Mouse (Mus musculus) forebrain, embryonic 16.5 days (tissue): ENCODE measurements around the gene Tysnd1. TPM values are rescaled to one million over a fixed set of nuclear protein-coding genes. Genes with fewer than 3 reads are reported as not detected.

Source experiments
- ATAC-seq: fragments of 200-750 bp; cut with Nextera tagmentation; 2 replicates; pipeline ENCODE4 v1.8.0; 2017; ENCODE audit warnings: mild to moderate bottlenecking, moderate library complexity
- H3K27ac ChIP-seq: fragments of 300-500 bp; sonication (generic); 2 replicates; pipeline ENCODE4 v1.5.1; 2014; ENCODE audit warnings: low read length, control low read depth
- H3K27me3 ChIP-seq: fragments of 300-500 bp; sonication (generic); replicated peaks from 2 replicates; pipeline ENCODE4 v1.6.1; 2014; ENCODE audit warnings: low read length; ENCODE audit not compliant: control insufficient read depth, insufficient read depth
- H3K36me3 ChIP-seq: fragments of 300-500 bp; sonication (generic); 2 replicates; pipeline ENCODE4 v1.6.1; 2014; ENCODE audit not compliant: control insufficient read depth, insufficient read depth
- H3K4me1 ChIP-seq: fragments of 300-500 bp; sonication (generic); replicated peaks from 2 replicates; pipeline ENCODE4 v1.6.1; 2014; ENCODE audit warnings: low read length; ENCODE audit not compliant: control insufficient read depth, insufficient read depth
- H3K4me2 ChIP-seq: fragments of 300-500 bp; sonication (generic); 2 replicates; pipeline ENCODE4 v1.6.1; 2014; ENCODE audit warnings: mild to moderate bottlenecking, low read length, control low read depth
- H3K4me3 ChIP-seq: fragments of 300-500 bp; sonication (generic); replicated peaks from 2 replicates; pipeline ENCODE4 v1.5.1; 2014; ENCODE audit warnings: mild to moderate bottlenecking, low read length, control low read depth
- H3K9ac ChIP-seq: fragments of 300-500 bp; sonication (generic); replicated peaks from 2 replicates; pipeline ENCODE4 v1.6.1; 2014; ENCODE audit warnings: low read depth, low read length, control low read depth
- H3K9me3 ChIP-seq: fragments of 300-500 bp; sonication (generic); 2 replicates; pipeline ENCODE4 v1.6.1; 2016; ENCODE audit warnings: low read length; ENCODE audit not compliant: control insufficient read depth
- WGBS: fragments of 180-500 bp; shearing (Covaris S2); extraction: QIAGEN DNeasy Blood & Tissue Kit; methylation state at CpG from one replicate; pipeline ENCODE4 v1.1.7; 2014; 5-methylcytosine and 5-hydroxymethylcytosine counted together
- polyA plus RNA-seq: library from polyadenylated mRNA; unstranded; fragments of >200 nt; fragmentation: Nextera tagmentation; extraction: Ambion mirVana; gene quantifications from 2 replicates; pipeline ENCODE4 v1.2.1, GENCODE M21; 2015

The Tysnd1 gene
- polyA plus RNA-seq = 20.2 and 22.4 TPM in 2 replicates

DNA sequence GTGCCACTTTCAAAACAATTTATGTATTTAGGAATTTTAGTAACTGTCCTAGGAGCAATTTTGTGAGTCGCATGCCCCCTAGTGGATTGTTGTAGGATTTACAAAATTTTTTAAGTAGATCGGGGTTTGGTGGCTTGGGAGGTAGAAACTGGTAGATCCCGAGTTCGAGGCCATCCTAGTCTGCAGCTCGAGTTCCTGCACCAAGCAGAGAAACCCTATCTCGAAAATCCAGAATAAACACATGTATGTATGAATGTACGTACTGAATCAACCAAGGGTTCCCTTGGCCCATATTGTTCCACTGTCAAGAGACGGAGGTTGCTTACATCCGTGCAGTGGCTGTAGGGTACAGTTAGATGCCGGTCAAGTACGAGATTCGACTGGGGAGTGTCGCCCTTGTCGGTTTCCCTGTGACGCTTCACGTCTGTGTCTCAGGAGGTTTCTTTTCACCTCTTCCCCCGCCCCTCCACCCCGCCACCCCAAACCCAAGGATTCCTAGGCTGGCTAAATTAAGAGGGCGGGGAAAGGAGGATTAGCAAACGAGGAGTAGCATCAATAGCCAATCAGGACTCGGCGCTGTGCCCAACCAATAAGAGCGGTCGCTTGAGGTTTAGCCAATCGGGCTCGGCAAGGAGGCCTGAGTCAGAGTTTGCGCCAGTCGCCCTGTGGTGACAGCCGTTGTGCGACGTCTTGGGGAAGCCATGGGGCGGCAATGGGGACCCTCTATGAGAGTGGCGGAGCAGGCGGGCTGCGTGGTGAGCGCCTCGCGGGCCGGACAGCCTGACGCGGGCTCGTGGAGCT lies at the start of gene Tysnd1:
Gene Tysnd1 (plus strand): TSS at position 645 of the 801 bp plus-strand sequence.
- peak within 1 kb of the TSS; percentile 62 for H3K27ac ChIP-seq
- H3K9me3 ChIP-seq = no peaks in the 10 kb centered on the region
- peak; percentile 98 for ATAC-seq
- H3K4me2 ChIP-seq = peak within 1 kb of the TSS; percentile 99
- H3K36me3 ChIP-seq = peaks cover 21% of the 10 kb centered on the region
- WGBS = under 1% methylated on average over 42 of the region's 42 CpGs
- peak within 1 kb of the TSS; percentile 88 for H3K4me3 ChIP-seq
- no peaks in the 10 kb centered on the region for H3K27me3 ChIP-seq
- peak within 1 kb of the TSS; percentile 82 for H3K9ac ChIP-seq
- H3K4me1 ChIP-seq = peaks cover 17% of the 10 kb centered on the region

DNA sequence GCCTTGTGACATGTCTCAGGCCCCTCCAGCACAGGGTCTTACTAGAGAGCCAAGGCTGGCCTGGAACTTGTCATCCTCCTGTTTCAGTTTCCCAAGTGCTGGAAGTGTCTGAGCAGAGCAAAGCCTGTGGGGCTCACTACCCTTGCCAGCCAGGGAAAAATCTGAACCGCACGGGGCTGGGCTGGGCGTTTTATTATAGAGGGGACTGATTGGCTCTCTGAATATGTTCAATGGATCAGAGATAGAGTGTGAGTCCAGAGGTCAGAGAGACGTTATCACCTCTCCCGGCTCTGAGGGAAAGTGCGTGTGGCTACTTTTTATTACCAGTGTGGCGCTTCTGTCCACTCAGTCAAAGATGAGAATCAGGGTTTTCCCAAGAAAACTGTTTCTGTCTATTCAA lies 48.8 kb upstream of the Tysnd1 start:
- Histone ChIP-seq H3K27ac (no peak overlapping the region), H3K9me3 (no peaks in the 10 kb centered on the region), H3K9ac (no peak overlapping the region), H3K4me3 (no peak overlapping the region), H3K4me2 (no peak overlapping the region), H3K4me1 (peaks cover 11% of the 10 kb centered on the region), H3K27me3 (no peaks in the 10 kb centered on the region), H3K36me3 (no peaks in the 10 kb centered on the region)
- 73% methylated on average over 7 of the region's 7 CpGs for WGBS
- ATAC-seq = no peak

DNA sequence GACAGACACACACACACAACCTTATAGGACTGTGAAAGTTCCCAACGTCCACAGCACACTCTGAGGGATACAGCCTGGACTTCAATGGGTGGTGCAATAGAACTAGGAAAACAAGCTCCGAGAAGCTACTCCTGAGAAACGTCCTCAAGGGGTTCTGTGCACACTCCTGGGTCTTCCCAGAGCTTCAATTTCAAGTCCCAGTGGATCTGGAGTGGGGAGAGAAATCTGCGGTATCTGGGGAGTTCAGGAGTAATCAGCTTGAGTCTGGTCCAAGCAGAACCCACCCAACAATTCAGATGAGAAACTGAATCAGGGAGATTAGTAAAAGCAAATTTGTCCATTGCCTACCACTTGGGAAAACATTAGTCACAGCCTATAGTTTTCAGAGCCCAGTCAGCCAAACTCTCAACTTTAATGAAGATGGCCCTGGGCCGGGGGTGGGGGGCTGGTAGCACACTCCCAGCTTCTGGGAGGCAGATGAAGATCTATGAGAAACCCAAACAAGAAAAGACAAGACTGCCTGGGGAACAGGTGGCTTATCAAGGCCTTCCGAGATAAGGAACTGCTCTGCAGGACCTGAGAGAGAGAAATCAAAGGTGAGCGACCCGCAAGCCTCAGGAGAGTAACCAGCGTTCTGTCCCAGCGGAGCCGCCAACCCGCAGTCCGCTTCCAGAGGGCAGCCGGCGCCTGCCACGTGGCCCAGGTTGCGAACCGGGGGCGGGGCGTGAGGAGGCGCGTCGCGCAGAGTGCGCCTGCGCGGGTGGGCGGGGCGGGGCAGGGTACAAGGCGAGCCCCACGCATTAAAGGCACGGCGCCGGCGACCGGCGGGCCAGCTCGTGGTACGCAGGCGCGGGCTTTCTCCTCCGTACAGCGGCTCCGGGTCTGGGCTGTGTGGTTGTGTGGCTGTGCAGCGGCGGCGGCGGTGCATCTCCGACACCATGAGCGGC lies 47.3 kb upstream of the Tysnd1 start, which contains the start of gene Ppa1:
Gene Ppa1 (plus strand): TSS at position 763 of the 947 bp plus-strand sequence.
- peak within 1 kb of the TSS; percentile 84 for H3K4me2 ChIP-seq
- H3K27me3 ChIP-seq = no peaks in the 10 kb centered on the region
- H3K36me3 ChIP-seq = 0 out of 2 replicates have a peak, but pooled peaks cover 3% of the 10 kb centered on the region
- H3K9me3 ChIP-seq = no peaks in the 10 kb centered on the region
- H3K27ac ChIP-seq = peak within 1 kb of the TSS; percentile 67
- H3K9ac ChIP-seq = peak within 1 kb of the TSS; percentile 83
- ATAC-seq = peak; percentile 99
- H3K4me3 ChIP-seq = peak within 1 kb of the TSS; percentile 80
- WGBS = 2% methylated on average over 49 of the region's 50 CpGs
- peaks cover 11% of the 10 kb centered on the region for H3K4me1 ChIP-seq

DNA sequence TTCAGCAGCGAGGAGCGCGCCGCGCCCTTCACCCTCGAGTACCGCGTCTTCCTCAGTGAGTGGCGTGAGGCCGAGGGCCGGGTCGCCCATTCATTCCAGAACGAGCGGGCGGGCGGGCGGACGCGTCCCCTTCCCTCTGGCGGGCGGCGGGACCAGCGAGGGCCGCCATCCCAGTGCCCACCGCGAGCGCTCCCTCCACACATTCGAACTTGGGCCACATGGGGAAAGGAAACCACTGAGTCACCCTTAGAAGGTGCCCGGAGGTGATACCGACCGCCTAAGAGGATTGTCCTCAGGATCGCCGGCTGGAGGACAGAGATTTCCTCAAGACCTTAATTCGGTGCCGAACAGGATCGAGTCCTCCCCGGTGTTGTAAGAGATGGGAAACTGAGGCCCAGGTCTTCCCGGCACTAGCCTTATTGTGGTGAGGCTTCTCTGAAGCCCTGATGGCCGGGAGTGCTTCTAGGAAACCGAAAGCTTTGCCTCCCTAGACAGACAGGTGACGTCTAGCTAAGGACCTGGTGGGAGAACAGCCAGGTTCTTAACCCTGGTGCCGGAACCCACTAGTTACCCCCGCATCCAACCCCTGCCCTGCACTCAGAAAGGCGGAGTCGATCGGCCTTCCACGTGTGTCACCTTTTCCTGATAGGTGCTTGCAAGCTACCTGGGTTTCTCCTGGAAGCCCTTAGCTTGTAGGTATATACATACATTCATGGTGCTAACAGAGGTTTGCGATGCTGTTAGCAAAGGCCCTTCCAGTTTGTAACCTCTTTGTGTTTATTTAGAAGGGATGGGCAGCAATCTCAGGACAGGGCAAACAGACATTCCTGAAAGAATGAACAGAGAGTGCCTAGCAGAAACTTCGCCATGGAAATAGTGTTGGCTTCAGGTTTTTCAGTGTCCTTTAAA lies 46.3 kb upstream of the Tysnd1 start:
- Histone ChIP-seq H3K27ac (peak overlapping the region; percentile 67), H3K4me1 (peaks cover 11% of the 10 kb centered on the region), H3K9me3 (no peaks in the 10 kb centered on the region), H3K9ac (peak overlapping the region; percentile 83), H3K4me2 (peak overlapping the region; percentile 68), H3K36me3 (0 out of 2 replicates have a peak, but pooled peaks cover 3% of the 10 kb centered on the region), H3K27me3 (no peaks in the 10 kb centered on the region), H3K4me3 (peak overlapping the region; percentile 80)
- peak; percentile 62 for ATAC-seq
- WGBS = 1% methylated on average over 48 of the region's 49 CpGs

DNA sequence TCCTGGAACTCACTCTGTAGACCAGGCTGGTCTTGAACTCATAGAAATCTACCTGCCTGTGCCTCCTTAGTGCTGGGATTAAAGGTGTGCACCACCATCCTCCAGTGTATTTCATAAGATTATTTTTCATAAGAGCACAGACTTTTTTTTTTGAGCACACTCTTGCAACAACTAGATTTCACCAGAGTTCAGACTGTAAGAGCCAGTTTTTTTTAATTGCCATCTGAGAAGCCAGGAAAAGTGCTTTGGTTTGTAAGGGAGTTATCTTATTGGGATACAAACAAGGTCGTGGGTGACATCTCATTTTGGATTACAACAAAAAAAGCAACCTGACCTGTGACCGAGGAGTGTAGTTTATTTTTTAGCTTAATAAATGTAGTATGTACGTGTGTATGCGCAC lies 41.2 kb upstream of the Tysnd1 start:
- Histone ChIP-seq H3K9ac (no peak overlapping the region), H3K27ac (no peak overlapping the region), H3K4me3 (no peak overlapping the region), H3K27me3 (no peaks in the 10 kb centered on the region), H3K9me3 (no peaks in the 10 kb centered on the region), H3K4me2 (no peak overlapping the region), H3K36me3 (peaks cover 7% of the 10 kb centered on the region; the same call in 1 of the 2 replicates), H3K4me1 (peaks cover 5% of the 10 kb centered on the region)
- ATAC-seq = no peak
- 95% methylated on average over 4 of the region's 4 CpGs for WGBS

DNA sequence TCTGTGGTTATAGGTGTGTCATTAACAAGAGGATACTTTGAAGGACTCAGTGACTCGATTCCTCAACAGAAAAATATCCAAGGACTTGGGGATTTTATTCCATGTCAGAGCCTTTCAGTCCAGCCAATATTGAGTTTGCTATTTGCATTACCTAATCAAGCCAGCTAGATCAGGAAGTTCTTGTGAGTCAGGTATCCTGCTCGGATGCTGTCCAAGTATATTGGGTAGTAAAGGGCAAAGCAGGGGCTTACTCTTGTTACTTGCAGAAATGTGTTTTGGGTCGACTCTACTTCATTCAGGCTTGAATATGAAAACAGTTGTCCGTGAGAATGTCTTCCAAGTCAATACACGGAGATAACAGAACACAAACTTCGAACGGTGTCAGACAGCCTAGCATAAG lies 40.6 kb upstream of the Tysnd1 start:
- ATAC-seq = no peak
- peaks cover 12% of the 10 kb centered on the region; the same call in 1 of the 2 replicates for H3K36me3 ChIP-seq

DNA sequence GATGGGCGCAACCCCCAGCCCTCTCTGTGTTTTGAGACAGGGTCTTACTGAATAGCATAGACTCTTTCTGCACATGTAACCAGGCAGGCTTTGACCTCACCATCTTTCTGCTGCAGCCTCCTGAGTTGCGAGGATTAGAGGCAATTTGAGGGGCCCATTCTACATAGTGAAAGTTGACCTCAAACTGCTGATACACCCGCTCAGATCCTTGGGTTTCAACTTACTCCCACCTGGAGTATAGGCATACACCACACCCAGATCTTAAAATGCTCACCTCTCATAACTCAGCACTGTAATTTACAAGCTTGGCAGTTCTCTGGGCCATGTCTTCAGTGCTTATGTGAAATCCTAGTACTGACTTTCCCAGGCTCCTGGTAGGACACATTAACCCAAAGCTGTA lies 40.1 kb upstream of the Tysnd1 start:
- WGBS = 90% methylated on average over 3 of the region's 3 CpGs
- H3K4me3 ChIP-seq = no peak overlapping the region
- ATAC-seq = no peak
- peaks cover 12% of the 10 kb centered on the region; the same call in 1 of the 2 replicates for H3K36me3 ChIP-seq
- no peaks in the 10 kb centered on the region for H3K27me3 ChIP-seq
- no peak overlapping the region for H3K4me2 ChIP-seq
- no peak overlapping the region for H3K27ac ChIP-seq
- no peaks in the 10 kb centered on the region; the same call in 1 of the 2 replicates for H3K4me1 ChIP-seq
- no peaks in the 10 kb centered on the region for H3K9me3 ChIP-seq
- no peak overlapping the region for H3K9ac ChIP-seq

More for the DNA sequence above, 40.6 kb upstream of the Tysnd1 start:
- no peaks in the 10 kb centered on the region for H3K27me3 ChIP-seq
- H3K27ac ChIP-seq = no peak overlapping the region
- H3K9ac ChIP-seq = no peak overlapping the region
- no peak overlapping the region for H3K4me3 ChIP-seq
- H3K9me3 ChIP-seq = no peaks in the 10 kb centered on the region
- 91% methylated on average over 7 of the region's 7 CpGs for WGBS
- no peaks in the 10 kb centered on the region; the same call in 1 of the 2 replicates for H3K4me1 ChIP-seq
- no peak overlapping the region for H3K4me2 ChIP-seq
